Mouse (Mus musculus) liver, postnatal 0 days (tissue): ENCODE measurements at regions not wholly inside any gene's neighbourhood (a gene's known extent, or its start where the extent isn't known, plus 50 kb on each side); places are given as distances from the start of the nearest gene placed in this dataset.

Experiments used
- ATAC-seq: fragments of 200-750 bp; cut with Nextera tagmentation; 2 replicates; pipeline ENCODE4 v1.8.0; 2017; ENCODE audit warnings: mild to moderate bottlenecking, moderate library complexity
- DNase-seq: peaks from one replicate; pipeline ENCODE4 v3.0.0-alpha.2; 2016
- H3K27ac ChIP-seq: fragments of 300-500 bp; sonication (generic); 2 replicates; pipeline ENCODE4 v1.5.1; 2014; ENCODE audit warnings: antibody characterized with exemption, moderate library complexity, mild to moderate bottlenecking, low read depth
- H3K27me3 ChIP-seq: fragments of 300-500 bp; sonication (generic); 2 replicates; pipeline ENCODE4 v1.6.1; 2014; ENCODE audit warnings: low read length, control low read depth, mixed read lengths; ENCODE audit not compliant: insufficient read depth
- H3K36me3 ChIP-seq: fragments of 300-500 bp; sonication (generic); replicated peaks from 2 replicates; pipeline ENCODE4 v1.6.1; 2014; ENCODE audit warnings: mild to moderate bottlenecking, control low read depth, low read length, moderate library complexity, mixed read lengths; ENCODE audit not compliant: insufficient read depth
- H3K4me1 ChIP-seq: fragments of 300-500 bp; sonication (generic); 2 replicates; pipeline ENCODE4 v1.6.1; 2014; ENCODE audit warnings: antibody characterized with exemption, mild to moderate bottlenecking, control low read depth; ENCODE audit not compliant: insufficient read depth
- H3K4me2 ChIP-seq: fragments of 300-500 bp; sonication (generic); 2 replicates; pipeline ENCODE4 v1.6.1; 2014; ENCODE audit warnings: low read depth, mild to moderate bottlenecking, low read length, moderate library complexity, mixed read lengths
- H3K4me3 ChIP-seq: fragments of 300-500 bp; sonication (generic); 2 replicates; pipeline ENCODE4 v1.5.1; 2014; ENCODE audit warnings: low read depth, low read length
- H3K9ac ChIP-seq: fragments of 300-500 bp; sonication (generic); replicated peaks from 2 replicates; pipeline ENCODE4 v1.6.1; 2014; ENCODE audit warnings: mild to moderate bottlenecking, moderate library complexity
- H3K9me3 ChIP-seq: fragments of 300-500 bp; sonication (generic); 2 replicates; pipeline ENCODE4 v1.6.1; 2016; ENCODE audit warnings: mild to moderate bottlenecking, control low read depth, low read length, mixed read lengths
- CTCF ChIP-seq: sonication (generic); IDR thresholded peaks from 2 replicates; pipeline ENCODE4 v1.5.1; 2016; ENCODE audit warnings: antibody characterized with exemption, low read depth
- EP300 ChIP-seq: IDR thresholded peaks from 2 replicates; pipeline ENCODE4 v1.6.1; 2016; ENCODE audit warnings: antibody characterized with exemption, low read depth, mild to moderate bottlenecking
- WGBS: fragments of 180-500 bp; shearing (Covaris S2); extraction: QIAGEN DNeasy Blood & Tissue Kit; methylation state at CpG from one replicate; pipeline ENCODE4 v1.1.7; 2014; ENCODE audit not compliant: insufficient replicate concordance; 5-methylcytosine and 5-hydroxymethylcytosine counted together

DNA sequence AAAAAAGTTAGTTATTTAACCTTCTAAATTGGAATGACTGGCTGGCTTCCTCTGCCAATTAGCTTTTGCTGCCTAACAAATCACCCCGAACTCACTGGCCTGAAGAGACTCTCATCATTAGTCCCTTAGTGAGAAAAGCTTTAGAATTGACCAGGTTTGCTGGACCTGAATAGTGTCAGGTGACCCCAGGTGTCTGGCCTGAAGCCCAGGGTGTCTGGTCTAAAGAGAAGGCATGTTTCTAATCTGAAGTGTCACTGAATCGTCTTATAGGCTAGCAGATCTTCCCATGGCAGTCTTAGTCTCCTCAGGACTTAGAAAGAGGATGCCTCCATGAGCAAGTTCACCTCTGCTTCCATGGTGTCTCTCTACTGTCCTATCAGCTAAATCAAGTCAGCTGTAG is 112.0 kb upstream of the Smarca2 start:
- no peak overlapping the region for H3K4me2 ChIP-seq
- H3K9ac ChIP-seq, result no peak overlapping the region
- H3K27ac ChIP-seq, result no peak overlapping the region
- 68% methylated on average over 2 of the region's 2 CpGs for WGBS
- DNase-seq (no peak), ATAC-seq (no peak)
- no peaks in the 10 kb centered on the region for H3K9me3 ChIP-seq
- no peak overlapping the region for H3K4me3 ChIP-seq
- H3K27me3 ChIP-seq, result no peaks in the 10 kb centered on the region
- no peaks in the 10 kb centered on the region for H3K4me1 ChIP-seq
- TF ChIP-seq CTCF, result no peak
- TF ChIP-seq EP300, result no peak
- H3K36me3 ChIP-seq, result no peaks in the 10 kb centered on the region

DNA sequence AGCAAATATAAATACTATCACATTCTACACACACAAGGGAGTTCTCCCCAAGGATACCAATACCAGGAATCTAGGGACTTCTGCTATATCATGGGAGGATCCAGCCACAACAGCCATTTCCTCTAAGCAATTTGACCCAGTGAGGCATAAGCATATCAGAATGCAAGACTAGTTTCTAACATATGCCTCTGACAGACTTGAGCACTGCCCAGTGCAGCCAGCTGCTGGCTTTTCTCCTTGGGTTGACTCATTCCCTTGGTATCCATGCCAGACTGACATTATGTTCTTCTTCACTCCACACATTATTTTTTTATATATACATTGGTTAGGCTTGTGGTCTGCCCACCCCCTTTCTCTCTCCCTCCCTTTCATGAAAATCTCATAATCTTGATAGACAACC is 103.8 kb upstream of the Smarca2 start:
- no peak for TF ChIP-seq EP300
- no peak for TF ChIP-seq CTCF
- no peak for DNase-seq
- H3K4me2 ChIP-seq, result no peak overlapping the region
- no peak overlapping the region for H3K27ac ChIP-seq
- no peaks in the 10 kb centered on the region for H3K36me3 ChIP-seq
- H3K27me3 ChIP-seq, result no peaks in the 10 kb centered on the region
- ATAC-seq, result no peak
- no peak overlapping the region for H3K9ac ChIP-seq
- H3K9me3 ChIP-seq, result no peaks in the 10 kb centered on the region
- no peak overlapping the region for H3K4me3 ChIP-seq
- H3K4me1 ChIP-seq, result no peaks in the 10 kb centered on the region

DNA sequence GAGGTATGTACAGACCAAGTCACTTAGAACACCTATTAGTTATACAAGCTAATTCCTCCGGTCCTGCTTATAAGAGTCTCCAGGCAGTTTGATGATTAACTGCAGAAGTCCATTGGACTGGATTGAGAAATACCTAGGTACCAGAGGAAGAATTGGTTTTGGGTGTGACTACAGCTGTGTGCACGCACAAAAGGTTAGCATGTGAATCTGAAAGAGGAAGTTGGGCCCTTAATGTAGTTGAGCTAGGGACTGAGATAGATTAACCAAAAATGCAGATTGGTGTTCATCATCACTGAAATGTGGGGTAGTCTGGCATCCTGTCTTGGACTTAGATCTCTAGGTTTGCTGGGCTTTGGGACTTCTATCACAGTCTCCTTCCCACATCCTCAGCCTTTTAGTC is 100.8 kb upstream of the Smarca2 start:
- 50% methylated on average over 2 of the region's 2 CpGs for WGBS
- no peaks in the 10 kb centered on the region for H3K4me1 ChIP-seq
- H3K27me3 ChIP-seq, result no peaks in the 10 kb centered on the region
- H3K4me3 ChIP-seq, result no peak overlapping the region
- no peak for TF ChIP-seq CTCF
- no peak for TF ChIP-seq EP300
- DNase-seq, result no peak
- H3K36me3 ChIP-seq, result no peaks in the 10 kb centered on the region
- no peaks in the 10 kb centered on the region for H3K9me3 ChIP-seq
- ATAC-seq, result no peak
- no peak overlapping the region for H3K9ac ChIP-seq
- H3K4me2 ChIP-seq, result no peak overlapping the region
- H3K27ac ChIP-seq, result no peak overlapping the region

GRCm38 (mm10) chr19:26506802-26507201 is 98.0 kb upstream of the Smarca2 start:
- no peak overlapping the region for H3K4me2 ChIP-seq
- no peaks in the 10 kb centered on the region for H3K9me3 ChIP-seq
- no peak for DNase-seq
- no peak overlapping the region for H3K4me3 ChIP-seq
- no peak overlapping the region for H3K9ac ChIP-seq
- 30% methylated on average over 1 of the region's 1 CpGs for WGBS
- H3K27me3 ChIP-seq, result no peaks in the 10 kb centered on the region
- no peak for ATAC-seq
- H3K36me3 ChIP-seq, result no peaks in the 10 kb centered on the region
- H3K27ac ChIP-seq, result no peak overlapping the region
- TF ChIP-seq EP300 (no peak), CTCF (no peak)
- H3K4me1 ChIP-seq, result no peaks in the 10 kb centered on the region

- H3K4me2 ChIP-seq, result no peak overlapping the region
- H3K9me3 ChIP-seq, result no peaks in the 10 kb centered on the region
- ATAC-seq (no peak), DNase-seq (no peak)
- H3K27me3 ChIP-seq, result no peaks in the 10 kb centered on the region
- TF ChIP-seq CTCF (no peak), EP300 (no peak)
- no peak overlapping the region for H3K4me3 ChIP-seq
- 81% methylated on average over 11 of the region's 11 CpGs for WGBS
- H3K36me3 ChIP-seq, result no peaks in the 10 kb centered on the region
- no peaks in the 10 kb centered on the region for H3K4me1 ChIP-seq
- no peak overlapping the region for H3K27ac ChIP-seq
- no peak overlapping the region for H3K9ac ChIP-seq
These were observed 96.9 kb upstream of the Smarca2 start for GRCm38 (mm10) chr19:26507986-26508385.

- H3K27ac ChIP-seq, result no peak overlapping the region
- no peaks in the 10 kb centered on the region for H3K4me1 ChIP-seq
- no peaks in the 10 kb centered on the region for H3K36me3 ChIP-seq
- no peaks in the 10 kb centered on the region for H3K27me3 ChIP-seq
- TF ChIP-seq CTCF (no peak), EP300 (no peak)
- WGBS, result 61% methylated on average over 7 of the region's 7 CpGs
- ATAC-seq (no peak), DNase-seq (no peak)
- no peak overlapping the region for H3K9ac ChIP-seq
- H3K4me3 ChIP-seq, result no peak overlapping the region
- H3K9me3 ChIP-seq, result no peaks in the 10 kb centered on the region
- H3K4me2 ChIP-seq, result no peak overlapping the region
These were observed 96.2 kb upstream of the Smarca2 start for GRCm38 (mm10) chr19:26508616-26509015.

DNA sequence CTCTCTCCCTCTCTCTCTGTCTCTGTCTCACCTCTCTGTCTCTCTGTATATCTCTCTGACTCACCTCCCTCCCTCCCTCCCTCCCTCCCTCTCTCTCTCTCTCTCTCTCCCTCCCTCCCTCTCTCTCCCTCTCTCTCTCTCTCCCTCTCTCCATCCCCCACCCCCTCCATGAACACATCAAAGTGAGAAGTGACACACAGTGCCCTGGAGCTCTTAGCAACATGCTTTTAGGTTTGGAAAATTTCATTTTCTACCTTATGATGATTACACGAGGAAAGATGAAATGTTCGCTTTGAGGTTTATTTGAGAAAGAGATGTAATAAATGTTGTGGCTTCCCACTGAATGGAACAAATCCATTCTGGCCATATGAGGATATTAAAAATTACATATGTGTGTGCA is 95.6 kb upstream of the Smarca2 start:
- no peak overlapping the region for H3K9ac ChIP-seq
- ATAC-seq, result no peak
- WGBS, result 77% methylated on average over 2 of the region's 2 CpGs
- H3K4me3 ChIP-seq, result no peak overlapping the region
- no peak overlapping the region for H3K27ac ChIP-seq
- no peaks in the 10 kb centered on the region for H3K9me3 ChIP-seq
- no peaks in the 10 kb centered on the region for H3K4me1 ChIP-seq
- no peaks in the 10 kb centered on the region for H3K36me3 ChIP-seq
- H3K4me2 ChIP-seq, result no peak overlapping the region
- H3K27me3 ChIP-seq, result no peaks in the 10 kb centered on the region
- no peak for TF ChIP-seq CTCF
- no peak for TF ChIP-seq EP300
- no peak for DNase-seq
